Mouse (Mus musculus) limb, embryonic 15.5 days (tissue): ENCODE measurements at regions not wholly inside any gene's neighbourhood (a gene's known extent, or its start where the extent isn't known, plus 50 kb on each side); places are given as distances from the start of the nearest gene placed in this dataset.

Experiments
- ATAC-seq: fragments of 200-750 bp; cut with Nextera tagmentation; 2 replicates; pipeline ENCODE4 v1.8.0; 2017; ENCODE audit warnings: low read depth, moderate TSS enrichment; ENCODE audit not compliant: insufficient number of reproducible peaks, low FRiP score, low TSS enrichment
- H3K27ac ChIP-seq: fragments of 300-500 bp; sonication (generic); 2 replicates; pipeline ENCODE4 v1.5.1; 2015; ENCODE audit warnings: moderate library complexity, mild to moderate bottlenecking, inconsistent platforms
- H3K27me3 ChIP-seq: fragments of 300-500 bp; sonication (generic); 2 replicates; pipeline ENCODE4 v1.6.1; 2015; ENCODE audit warnings: inconsistent platforms
- H3K36me3 ChIP-seq: fragments of 300-500 bp; sonication (generic); 2 replicates; pipeline ENCODE4 v1.6.1; 2015; ENCODE audit warnings: inconsistent platforms
- H3K4me1 ChIP-seq: fragments of 300-500 bp; sonication (generic); 2 replicates; pipeline ENCODE4 v1.6.1; 2015; ENCODE audit warnings: inconsistent platforms
- H3K4me2 ChIP-seq: fragments of 300-500 bp; sonication (generic); 2 replicates; pipeline ENCODE4 v1.6.1; 2015; ENCODE audit warnings: mild to moderate bottlenecking, inconsistent platforms
- H3K4me3 ChIP-seq: fragments of 300-500 bp; sonication (generic); 2 replicates; pipeline ENCODE4 v1.5.1; 2015; ENCODE audit warnings: mild to moderate bottlenecking, inconsistent platforms
- H3K9ac ChIP-seq: fragments of 300-500 bp; sonication (generic); 2 replicates; pipeline ENCODE4 v1.6.1; 2015; ENCODE audit warnings: inconsistent platforms
- H3K9me3 ChIP-seq: fragments of 300-500 bp; sonication (generic); 2 replicates; pipeline ENCODE4 v1.6.1; 2016; ENCODE audit warnings: inconsistent platforms
- WGBS: fragments of 180-500 bp; shearing (Covaris S2); methylation state at CpG from one replicate; pipeline ENCODE4 v1.1.7; 2015; 5-methylcytosine and 5-hydroxymethylcytosine counted together

DNA sequence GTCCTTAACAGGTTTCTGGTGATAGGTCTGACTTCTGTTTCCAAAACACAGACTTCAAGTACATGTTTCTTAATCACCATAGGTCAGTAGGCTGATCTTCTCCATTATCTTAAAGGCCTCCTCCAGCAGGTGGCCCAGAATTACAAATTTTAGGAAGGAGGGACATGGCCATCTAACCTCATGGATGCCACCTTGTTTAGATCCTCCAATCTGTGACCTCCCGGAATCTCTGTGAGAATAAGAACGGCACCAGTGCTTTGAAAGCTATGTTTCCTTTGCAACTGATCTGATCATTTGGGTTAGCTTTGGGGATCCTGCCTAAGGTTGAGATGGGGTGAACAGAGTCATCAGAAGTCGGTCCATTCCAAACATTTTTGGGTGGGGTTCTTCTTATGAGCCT, 209.4 kb upstream of the Btbd3 start:
- WGBS: 93% methylated on average over 3 of the region's 3 CpGs

GRCm38 (mm10) chr2:138045933-138046642, 210.3 kb upstream of the Btbd3 start:
- no peak for ATAC-seq
- Histone ChIP-seq H3K9me3 (no peaks in the 10 kb centered on the region), H3K4me2 (no peak overlapping the region), H3K9ac (no peak overlapping the region), H3K27me3 (no peaks in the 10 kb centered on the region; the same call in 1 of the 2 replicates), H3K27ac (no peak overlapping the region), H3K36me3 (no peaks in the 10 kb centered on the region), H3K4me3 (no peak overlapping the region), H3K4me1 (no peaks in the 10 kb centered on the region)
- 41% methylated on average over 5 of the region's 5 CpGs for WGBS

More for the DNA sequence above, 209.4 kb upstream of the Btbd3 start:
- Histone ChIP-seq H3K36me3 (no peaks in the 10 kb centered on the region), H3K27me3 (no peaks in the 10 kb centered on the region; the same call in 1 of the 2 replicates), H3K9me3 (no peaks in the 10 kb centered on the region), H3K4me1 (no peaks in the 10 kb centered on the region), H3K4me3 (no peak overlapping the region), H3K4me2 (no peak overlapping the region), H3K9ac (no peak overlapping the region), H3K27ac (no peak overlapping the region)
- no peak for ATAC-seq

DNA sequence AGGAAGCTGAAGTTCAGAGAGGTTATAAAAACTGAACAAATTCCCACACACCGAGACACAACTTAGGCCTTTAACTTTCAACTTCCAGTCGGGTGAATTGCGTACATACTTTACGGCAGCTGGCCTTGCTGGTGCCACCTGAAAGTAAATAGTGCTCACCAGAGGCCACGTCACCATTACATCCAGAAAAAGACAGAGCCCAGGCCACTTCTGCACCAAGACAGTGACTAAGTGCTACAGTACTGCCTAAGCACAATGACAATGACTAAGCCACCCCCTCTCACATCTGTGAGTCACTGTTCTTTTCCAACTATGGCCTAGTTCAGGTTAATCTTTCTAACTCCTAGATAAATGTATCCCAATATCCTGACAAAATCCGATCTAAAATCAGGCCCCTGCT, 215.7 kb upstream of the Btbd3 start:
- 44% methylated on average over 6 of the region's 6 CpGs for WGBS
- ATAC-seq: peak; percentile 24; the same call in 1 of the 2 replicates
- Histone ChIP-seq H3K9me3 (no peaks in the 10 kb centered on the region), H3K4me3 (no peak overlapping the region), H3K27me3 (no peaks in the 10 kb centered on the region), H3K4me2 (no peak overlapping the region), H3K4me1 (no peaks in the 10 kb centered on the region), H3K27ac (no peak overlapping the region), H3K36me3 (no peaks in the 10 kb centered on the region), H3K9ac (no peak overlapping the region)

DNA sequence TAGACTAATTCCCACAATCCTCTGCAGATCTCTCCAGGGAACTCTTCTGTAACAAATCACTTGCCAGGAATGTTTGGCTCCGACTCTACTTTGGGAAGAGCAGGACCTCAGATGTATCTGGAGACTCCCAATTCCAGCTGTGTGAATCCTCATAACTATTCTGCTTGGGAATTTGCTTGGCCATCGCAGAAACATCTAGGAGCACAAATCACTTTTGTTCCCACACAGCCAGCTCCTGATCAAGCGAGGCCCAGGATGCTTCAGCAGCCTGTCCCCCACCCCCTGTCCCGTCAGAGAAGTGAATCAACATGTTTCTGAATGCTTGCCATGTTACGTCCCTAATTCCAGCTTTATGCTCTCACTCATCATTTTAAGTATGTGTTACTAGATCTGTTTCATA, 216.1 kb upstream of the Btbd3 start:
- H3K27me3 ChIP-seq: no peaks in the 10 kb centered on the region
- no peak overlapping the region for H3K4me3 ChIP-seq
- no peaks in the 10 kb centered on the region for H3K36me3 ChIP-seq
- no peak overlapping the region for H3K4me2 ChIP-seq
- ATAC-seq: peak; percentile 82
- no peak overlapping the region for H3K9ac ChIP-seq
- H3K27ac ChIP-seq: no peak overlapping the region
- H3K4me1 ChIP-seq: no peaks in the 10 kb centered on the region
- no peaks in the 10 kb centered on the region for H3K9me3 ChIP-seq
- WGBS: 47% methylated on average over 5 of the region's 5 CpGs

DNA sequence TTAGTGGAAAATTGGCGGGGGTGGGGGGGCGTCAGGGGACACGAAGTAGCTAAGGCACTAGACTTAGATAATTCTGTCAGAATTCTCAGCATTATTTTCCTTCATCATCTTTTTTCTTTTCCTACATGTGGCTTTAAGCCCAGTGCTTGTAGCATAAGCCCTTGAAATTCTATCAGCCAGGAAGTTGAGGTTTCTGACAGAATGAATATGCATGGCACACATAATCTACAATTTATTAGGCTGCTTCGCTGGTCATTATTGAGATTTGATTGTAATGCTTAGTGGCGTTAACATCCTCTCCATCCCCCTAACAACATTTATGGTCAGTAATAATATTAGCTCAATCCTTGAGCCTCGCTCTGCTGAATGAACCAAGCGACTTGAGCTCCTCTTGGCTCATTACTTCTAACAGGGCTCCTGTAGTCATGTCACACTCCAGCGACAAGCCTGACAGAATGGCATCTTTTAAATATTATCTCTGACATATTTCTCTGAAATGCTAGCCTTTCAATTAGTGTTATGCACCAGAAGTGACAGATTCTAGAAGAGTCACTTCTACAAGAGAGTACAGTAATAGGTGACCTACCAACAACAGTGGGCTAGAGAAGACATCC, 222.1 kb upstream of the Btbd3 start:
- H3K9ac ChIP-seq: no peak overlapping the region
- no peaks in the 10 kb centered on the region for H3K27me3 ChIP-seq
- 78% methylated on average over 8 of the region's 8 CpGs for WGBS
- H3K4me2 ChIP-seq: no peak overlapping the region
- ATAC-seq: no peak
- no peak overlapping the region for H3K4me3 ChIP-seq
- H3K36me3 ChIP-seq: no peaks in the 10 kb centered on the region
- H3K9me3 ChIP-seq: no peaks in the 10 kb centered on the region
- no peak overlapping the region for H3K27ac ChIP-seq
- H3K4me1 ChIP-seq: no peaks in the 10 kb centered on the region

- Histone ChIP-seq H3K4me3 (no peak overlapping the region), H3K27ac (peak overlapping the region; percentile 47), H3K36me3 (no peaks in the 10 kb centered on the region), H3K27me3 (no peaks in the 10 kb centered on the region), H3K9ac (no peak overlapping the region), H3K9me3 (no peaks in the 10 kb centered on the region), H3K4me1 (no peaks in the 10 kb centered on the region), H3K4me2 (no peak overlapping the region)
- ATAC-seq: no peak
- WGBS: 25% methylated on average over 11 of the region's 11 CpGs
Observed at GRCm38 (mm10) chr2:138033379-138034122, 222.8 kb upstream of the Btbd3 start.

DNA sequence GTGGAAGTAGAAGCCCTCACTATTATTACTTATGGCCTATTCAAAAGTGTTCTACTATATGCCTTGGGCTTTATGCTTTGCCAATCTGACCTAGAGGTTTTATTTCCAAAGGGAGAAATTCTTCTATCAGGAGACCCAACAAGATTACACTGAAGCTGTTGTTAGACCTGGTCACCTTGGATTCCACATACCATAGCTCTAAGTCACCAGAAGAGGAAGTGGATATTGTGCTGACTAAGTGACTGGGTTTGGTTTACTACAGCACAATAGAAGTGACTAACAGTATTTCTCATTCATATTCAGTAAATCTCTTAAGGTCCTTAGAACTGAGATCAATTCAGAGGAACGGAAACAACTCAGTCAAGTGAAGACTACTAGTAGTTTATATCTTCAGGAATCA, 229.0 kb upstream of the Btbd3 start:
- no peaks in the 10 kb centered on the region for H3K9me3 ChIP-seq
- H3K27ac ChIP-seq: no peak overlapping the region
- no peak overlapping the region for H3K4me3 ChIP-seq
- H3K36me3 ChIP-seq: no peaks in the 10 kb centered on the region
- H3K4me1 ChIP-seq: no peaks in the 10 kb centered on the region
- no peaks in the 10 kb centered on the region for H3K27me3 ChIP-seq
- ATAC-seq: no peak
- WGBS: 88% methylated on average over 1 of the region's 1 CpGs
- no peak overlapping the region for H3K4me2 ChIP-seq
- H3K9ac ChIP-seq: no peak overlapping the region

DNA sequence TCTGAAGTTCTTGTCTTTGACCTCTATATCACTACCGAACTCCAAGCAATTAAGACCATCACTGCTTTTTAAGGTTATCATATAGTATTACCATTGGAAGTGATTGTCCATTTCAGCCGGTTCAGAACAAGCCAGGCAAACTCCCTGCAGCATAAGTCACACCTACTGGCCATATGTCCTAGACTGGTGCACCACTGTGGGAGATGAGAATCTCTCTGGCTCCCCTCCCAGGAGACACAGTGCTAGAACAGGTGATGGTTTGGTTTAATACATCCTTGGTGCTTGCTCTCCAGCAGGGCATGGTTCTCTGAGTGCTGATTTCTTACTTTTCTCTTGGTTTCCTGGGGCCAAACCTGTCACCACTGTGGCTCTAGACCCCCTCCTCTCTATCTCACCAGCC, 232.8 kb upstream of the Btbd3 start:
- H3K4me2 ChIP-seq: no peak overlapping the region
- WGBS: 78% methylated on average over 2 of the region's 2 CpGs
- no peaks in the 10 kb centered on the region for H3K36me3 ChIP-seq
- no peaks in the 10 kb centered on the region for H3K9me3 ChIP-seq
- H3K4me3 ChIP-seq: no peak overlapping the region
- no peaks in the 10 kb centered on the region for H3K4me1 ChIP-seq
- H3K27me3 ChIP-seq: no peaks in the 10 kb centered on the region
- no peak overlapping the region for H3K27ac ChIP-seq
- ATAC-seq: no peak
- H3K9ac ChIP-seq: no peak overlapping the region

- H3K36me3 ChIP-seq: no peaks in the 10 kb centered on the region
- no peak overlapping the region for H3K27ac ChIP-seq
- 83% methylated on average over 3 of the region's 3 CpGs for WGBS
- no peak overlapping the region for H3K4me2 ChIP-seq
- no peak overlapping the region for H3K9ac ChIP-seq
- no peaks in the 10 kb centered on the region for H3K27me3 ChIP-seq
- ATAC-seq: no peak
- H3K9me3 ChIP-seq: no peaks in the 10 kb centered on the region
- no peaks in the 10 kb centered on the region for H3K4me1 ChIP-seq
- H3K4me3 ChIP-seq: no peak overlapping the region
Observed at GRCm38 (mm10) chr2:137981766-137982165, 274.6 kb upstream of the Btbd3 start.

DNA sequence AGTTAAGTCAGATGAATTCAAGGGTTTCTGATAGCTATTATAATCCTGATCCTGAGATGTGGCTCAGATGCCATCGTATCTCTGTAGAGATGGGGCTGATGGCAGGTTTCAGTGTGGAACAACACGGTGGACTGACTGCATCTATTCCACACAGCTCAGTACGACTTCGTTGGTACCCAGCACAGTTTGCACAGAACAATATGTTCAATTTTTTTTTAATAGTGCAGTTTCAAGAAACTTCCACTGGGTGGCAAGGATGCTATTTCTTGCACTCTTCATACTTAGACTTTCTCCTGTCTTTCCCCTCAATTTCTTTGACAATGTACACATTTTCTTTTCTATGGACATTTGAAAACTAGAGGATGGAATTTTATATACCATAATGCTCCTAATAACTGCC, 278.6 kb upstream of the Btbd3 start:
- 43% methylated on average over 4 of the region's 4 CpGs for WGBS
- Histone ChIP-seq H3K27ac (no peak overlapping the region), H3K4me2 (no peak overlapping the region), H3K36me3 (no peaks in the 10 kb centered on the region), H3K27me3 (no peaks in the 10 kb centered on the region), H3K4me3 (no peak overlapping the region), H3K4me1 (no peaks in the 10 kb centered on the region), H3K9ac (no peak overlapping the region), H3K9me3 (no peaks in the 10 kb centered on the region)
- ATAC-seq: no peak

DNA sequence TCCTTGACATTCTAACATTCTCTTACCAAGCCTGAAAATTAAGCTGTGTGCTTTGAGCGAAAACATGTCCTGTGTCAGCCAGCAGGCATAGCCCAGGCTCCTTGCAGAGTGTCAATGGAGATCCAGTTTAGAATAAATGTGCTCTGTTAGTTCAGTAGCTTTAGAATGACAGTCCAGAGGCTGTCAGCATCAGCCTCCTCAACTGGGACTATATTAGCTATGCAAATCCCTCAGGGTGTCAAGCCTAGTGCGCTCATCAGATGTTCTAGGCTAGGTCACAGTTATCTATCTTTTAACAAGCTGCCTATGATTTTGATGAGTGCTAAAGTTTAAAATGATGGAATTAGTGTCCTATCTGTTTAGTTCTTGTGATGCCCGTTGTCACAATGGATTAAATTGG, 281.7 kb upstream of the Btbd3 start:
- no peak for ATAC-seq
- Histone ChIP-seq H3K27ac (no peak overlapping the region), H3K4me1 (no peaks in the 10 kb centered on the region), H3K36me3 (no peaks in the 10 kb centered on the region), H3K4me3 (no peak overlapping the region), H3K27me3 (no peaks in the 10 kb centered on the region), H3K4me2 (no peak overlapping the region), H3K9ac (no peak overlapping the region), H3K9me3 (no peaks in the 10 kb centered on the region)
- 79% methylated on average over 3 of the region's 3 CpGs for WGBS

DNA sequence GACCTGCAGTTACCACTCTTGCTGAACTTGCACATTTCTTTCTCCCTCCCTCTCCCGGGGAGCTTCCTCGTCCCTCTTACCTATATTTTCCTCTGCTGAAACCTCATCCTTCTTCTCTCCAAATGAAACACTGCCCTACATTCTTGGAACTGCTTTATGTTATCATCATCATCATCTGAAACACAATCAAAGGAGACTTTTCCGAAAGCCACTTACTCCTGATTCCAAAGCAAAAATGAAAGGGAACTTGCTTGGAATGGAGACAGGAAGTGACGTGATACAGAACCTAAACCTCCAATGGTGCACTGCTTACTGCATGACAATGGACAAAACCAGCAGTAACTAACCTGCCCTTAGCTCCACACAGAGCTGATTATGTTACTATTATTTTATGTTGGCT, 287.2 kb upstream of the Btbd3 start:
- ATAC-seq: no peak
- no peaks in the 10 kb centered on the region for H3K27me3 ChIP-seq
- no peaks in the 10 kb centered on the region for H3K9me3 ChIP-seq
- 71% methylated on average over 4 of the region's 4 CpGs for WGBS
- no peak overlapping the region for H3K27ac ChIP-seq
- no peak overlapping the region for H3K4me2 ChIP-seq
- H3K36me3 ChIP-seq: no peaks in the 10 kb centered on the region
- no peak overlapping the region for H3K4me3 ChIP-seq
- H3K4me1 ChIP-seq: no peaks in the 10 kb centered on the region
- H3K9ac ChIP-seq: no peak overlapping the region
